Mouse (Mus musculus) heart, postnatal 0 days (tissue): ENCODE results near the gene Ehbp1l1. TPM values are rescaled to one million over a fixed set of nuclear protein-coding genes. Genes with fewer than 3 reads are reported as not detected.

Source experiments
- ATAC-seq: fragments of 200-750 bp; cut with Nextera tagmentation; 2 replicates; pipeline ENCODE4 v1.8.0; 2017; ENCODE audit warnings: low read depth, moderate number of reproducible peaks, moderate library complexity; ENCODE audit not compliant: insufficient read depth
- DNase-seq: peaks from one replicate; pipeline ENCODE4 v3.0.0-alpha.2; 2016; ENCODE audit warnings: low spot score
- H3K27ac ChIP-seq: fragments of 300-500 bp; sonication (generic); 2 replicates; pipeline ENCODE4 v1.5.1; 2014; ENCODE audit warnings: low read depth, mild to moderate bottlenecking
- H3K27me3 ChIP-seq: fragments of 300-500 bp; sonication (generic); 2 replicates; pipeline ENCODE4 v1.6.1; 2014; ENCODE audit warnings: low read length, mixed read lengths; ENCODE audit not compliant: control insufficient read depth, insufficient read depth
- H3K36me3 ChIP-seq: fragments of 300-500 bp; sonication (generic); replicated peaks from 2 replicates; pipeline ENCODE4 v1.6.1; 2014; ENCODE audit warnings: low read length, mixed read lengths; ENCODE audit not compliant: control insufficient read depth, insufficient read depth
- H3K4me1 ChIP-seq: fragments of 300-500 bp; sonication (generic); 2 replicates; pipeline ENCODE4 v1.6.1; 2014; ENCODE audit warnings: antibody characterized with exemption; ENCODE audit not compliant: control insufficient read depth, insufficient read depth
- H3K4me2 ChIP-seq: fragments of 300-500 bp; sonication (generic); 2 replicates; pipeline ENCODE4 v1.6.1; 2014; ENCODE audit warnings: low read depth, mild to moderate bottlenecking, low read length, moderate library complexity
- H3K4me3 ChIP-seq: fragments of 300-500 bp; sonication (generic); 2 replicates; pipeline ENCODE4 v1.5.1; 2014; ENCODE audit warnings: low read depth, low read length
- H3K9ac ChIP-seq: fragments of 300-500 bp; sonication (generic); replicated peaks from 2 replicates; pipeline ENCODE4 v1.6.1; 2014; ENCODE audit warnings: low read depth, low read length, mixed read lengths
- H3K9me3 ChIP-seq: fragments of 300-500 bp; sonication (generic); replicated peaks from 2 replicates; pipeline ENCODE4 v1.6.1; 2016; ENCODE audit warnings: low read length; ENCODE audit not compliant: control insufficient read depth
- CTCF ChIP-seq: IDR thresholded peaks from 2 replicates; pipeline ENCODE4 v1.5.1; 2016; ENCODE audit warnings: antibody characterized with exemption, control low read depth, low read depth
- EP300 ChIP-seq: IDR thresholded peaks from 2 replicates; pipeline ENCODE4 v1.6.1; 2016; ENCODE audit warnings: antibody characterized with exemption, low read depth
- WGBS: fragments of 180-500 bp; shearing (Covaris S2); extraction: QIAGEN DNeasy Blood & Tissue Kit; methylation state at CpG from one replicate; pipeline ENCODE4 v1.1.7; 2014; 5-methylcytosine and 5-hydroxymethylcytosine counted together
- polyA plus RNA-seq: library from polyadenylated mRNA; unstranded; fragments of >200 nt; fragmentation: Nextera tagmentation; extraction: Ambion mirVana; gene quantifications from 2 replicates; pipeline ENCODE4 v1.2.1, GENCODE M21; 2015
- total RNA-seq: library from RNA; depleted of rRNA; stranded (reverse); fragments of >200 nt; gene quantifications from 2 replicates; pipeline ENCODE4 v1.2.3, GENCODE M21; 2014; ENCODE audit warnings: low replicate concordance

The Ehbp1l1 gene
- total and polyA plus RNA-seq, 2 experiments from 2014 or later = 111 to 113 TPM

DNA sequence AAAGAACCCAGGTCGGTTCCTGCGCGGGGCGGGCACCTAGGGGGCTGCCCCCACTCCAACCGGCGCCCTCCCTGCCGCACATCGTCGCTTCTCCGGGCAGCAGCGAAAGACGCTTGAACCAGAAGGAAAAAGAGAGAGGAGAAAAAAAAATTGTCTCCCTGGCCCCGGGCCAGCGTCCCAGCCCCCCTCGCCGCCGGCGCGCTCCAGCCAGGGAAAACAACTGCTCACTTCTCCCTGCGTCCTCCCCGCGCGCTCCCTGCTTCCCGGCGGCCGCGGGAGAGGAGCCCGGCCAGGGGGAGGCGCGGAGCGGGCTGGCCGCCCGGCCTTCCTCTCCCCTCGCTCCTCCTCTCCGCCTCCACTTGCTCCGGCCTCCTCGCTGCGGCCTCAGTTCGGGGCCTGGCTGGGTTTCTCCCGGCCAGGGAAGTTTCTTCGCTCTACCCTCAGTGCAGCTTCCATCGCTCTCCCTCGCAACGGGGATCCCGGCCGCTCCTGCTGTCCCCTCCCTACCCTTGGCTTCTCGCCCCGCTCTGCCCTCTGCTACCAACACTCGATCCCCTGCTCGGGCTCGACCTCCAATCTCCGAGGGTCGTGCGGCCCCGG is 15.6 kb upstream of the Ehbp1l1 start:
- peak; percentile 83 for DNase-seq
- Histone ChIP-seq H3K4me2 (peak overlapping the region; percentile 99), H3K9me3 (no peaks in the 10 kb centered on the region), H3K27me3 (0 out of 2 replicates have a peak, but pooled peaks cover 10% of the 10 kb centered on the region), H3K4me3 (peak overlapping the region; percentile 78), H3K4me1 (peaks cover 13% of the 10 kb centered on the region), H3K9ac (peak overlapping the region; percentile 92), H3K36me3 (no peaks in the 10 kb centered on the region), H3K27ac (peak overlapping the region; percentile 89)
- WGBS = 1% methylated on average over 34 of the region's 55 CpGs
- ATAC-seq = peak; percentile 80
- TF ChIP-seq EP300 (peak; percentile 50; the same call in 1 of the 2 replicates), CTCF (no peak)

DNA sequence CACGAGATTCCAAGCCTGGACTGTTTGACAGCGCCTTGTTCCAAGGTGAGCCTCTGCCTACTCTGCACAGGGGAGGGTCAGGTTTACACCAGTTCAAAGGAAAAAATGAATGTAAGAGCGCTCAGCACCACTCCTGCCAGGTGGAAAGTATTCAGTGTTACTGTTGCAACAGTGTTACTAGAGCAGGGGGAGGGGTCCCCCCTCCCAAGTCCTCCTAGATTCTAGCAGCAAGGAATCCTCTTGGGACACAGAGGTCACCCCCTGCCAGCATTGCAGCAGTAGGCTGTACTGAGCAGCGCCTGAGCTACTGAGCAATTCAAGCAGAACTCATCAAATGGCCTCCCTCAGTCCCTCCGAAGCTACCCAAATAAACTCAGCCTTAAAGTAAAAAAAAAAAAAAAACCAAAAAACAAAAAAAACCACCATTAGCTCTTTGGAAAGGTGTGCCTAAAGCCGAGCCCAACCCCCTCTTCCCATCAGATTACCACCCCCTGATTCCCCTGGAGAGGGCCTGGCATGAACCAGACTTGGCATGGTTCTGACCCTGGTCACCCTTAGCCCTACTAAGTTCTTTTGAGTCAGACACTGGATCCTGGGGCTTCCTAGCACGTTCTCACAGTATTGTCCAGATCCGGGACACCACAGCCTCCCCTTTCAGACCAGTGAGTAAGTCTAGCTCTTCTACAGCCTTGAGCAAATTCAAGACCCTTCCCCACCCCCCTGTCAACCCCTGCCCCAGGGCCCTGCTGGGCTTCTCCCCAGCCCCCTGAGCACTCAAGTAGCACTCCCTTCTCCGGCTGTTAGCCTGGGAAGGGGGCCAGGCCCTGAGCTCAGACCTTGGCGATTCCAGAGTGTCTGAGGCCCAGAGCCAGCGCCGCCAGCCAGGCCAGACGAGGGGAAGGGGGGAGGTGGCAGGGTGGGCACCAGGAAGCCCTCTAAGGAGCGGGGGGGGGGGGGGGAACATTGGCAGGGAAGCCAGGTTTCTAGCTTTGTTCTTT is 14.5 kb upstream of the Ehbp1l1 start, which contains the start of gene Ltbp3:
TSS of gene Ltbp3 (plus strand) at position 585 of the 998 bp plus-strand sequence.
- peak within 1 kb of the TSS; percentile 78 for H3K4me3 ChIP-seq
- ATAC-seq (peak; percentile 50), DNase-seq (peak; percentile 81)
- TF ChIP-seq EP300 (no peak), CTCF (no peak)
- H3K4me2 ChIP-seq = peak within 1 kb of the TSS; percentile 99
- no peaks in the 10 kb centered on the region for H3K9me3 ChIP-seq
- no peaks in the 10 kb centered on the region for H3K36me3 ChIP-seq
- peaks cover 12% of the 10 kb centered on the region for H3K4me1 ChIP-seq
- H3K27me3 ChIP-seq = 0 out of 2 replicates have a peak, but pooled peaks cover 9% of the 10 kb centered on the region
- WGBS = 38% methylated on average over 11 of the region's 14 CpGs
- H3K27ac ChIP-seq = peak within 1 kb of the TSS; percentile 89
- H3K9ac ChIP-seq = peak within 1 kb of the TSS; percentile 92

DNA sequence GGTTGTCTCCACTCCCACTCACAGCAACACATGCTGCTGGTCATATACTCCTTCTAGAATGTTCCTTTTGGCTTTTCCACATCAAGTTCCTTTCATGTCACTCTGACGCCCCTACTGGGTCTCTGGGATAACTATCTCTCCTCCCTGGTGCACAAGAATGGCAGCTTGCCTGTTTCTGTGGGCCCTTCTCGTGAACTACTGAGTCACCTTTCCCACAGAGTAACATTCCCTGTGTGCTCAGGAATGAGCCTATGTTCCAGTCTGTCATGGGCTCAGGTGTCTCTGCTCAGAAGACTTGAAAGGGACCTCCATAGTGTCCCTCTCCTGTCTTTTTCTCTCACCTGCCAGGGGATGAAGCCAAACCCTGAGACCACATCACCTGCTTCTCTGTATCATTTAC is 13.3 kb upstream of the Ehbp1l1 start:
- 42% methylated on average over 2 of the region's 2 CpGs for WGBS
- no peak overlapping the region for H3K4me2 ChIP-seq
- no peak overlapping the region for H3K4me3 ChIP-seq
- no peaks in the 10 kb centered on the region for H3K9me3 ChIP-seq
- H3K4me1 ChIP-seq = peaks cover 8% of the 10 kb centered on the region; the same call in 1 of the 2 replicates
- no peak for DNase-seq
- no peaks in the 10 kb centered on the region for H3K27me3 ChIP-seq
- H3K27ac ChIP-seq = no peak overlapping the region
- no peaks in the 10 kb centered on the region for H3K36me3 ChIP-seq
- ATAC-seq = no peak
- H3K9ac ChIP-seq = no peak overlapping the region
- TF ChIP-seq EP300 (no peak), CTCF (no peak)

DNA sequence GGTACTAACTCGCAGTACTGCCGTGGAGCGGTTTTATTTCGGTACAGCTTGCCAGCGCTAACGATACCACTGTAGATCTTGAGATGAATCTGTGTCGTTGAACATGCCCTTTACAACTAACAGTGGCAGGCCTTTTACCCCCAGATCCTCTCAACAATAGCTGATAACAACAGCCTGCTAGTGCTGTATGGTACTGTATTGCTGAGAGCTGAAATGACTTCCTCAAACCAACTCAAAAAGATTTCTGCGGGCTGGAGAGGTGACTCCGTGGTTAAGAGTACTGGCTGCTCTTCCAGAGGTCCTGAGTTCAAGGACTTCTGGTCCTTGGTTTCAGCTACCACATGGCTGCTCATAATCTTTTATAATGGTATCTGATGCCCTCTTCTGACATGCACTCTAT is 8.2 kb upstream of the Ehbp1l1 start:
- 67% methylated on average over 9 of the region's 9 CpGs for WGBS
- no peaks in the 10 kb centered on the region for H3K27me3 ChIP-seq

DNA sequence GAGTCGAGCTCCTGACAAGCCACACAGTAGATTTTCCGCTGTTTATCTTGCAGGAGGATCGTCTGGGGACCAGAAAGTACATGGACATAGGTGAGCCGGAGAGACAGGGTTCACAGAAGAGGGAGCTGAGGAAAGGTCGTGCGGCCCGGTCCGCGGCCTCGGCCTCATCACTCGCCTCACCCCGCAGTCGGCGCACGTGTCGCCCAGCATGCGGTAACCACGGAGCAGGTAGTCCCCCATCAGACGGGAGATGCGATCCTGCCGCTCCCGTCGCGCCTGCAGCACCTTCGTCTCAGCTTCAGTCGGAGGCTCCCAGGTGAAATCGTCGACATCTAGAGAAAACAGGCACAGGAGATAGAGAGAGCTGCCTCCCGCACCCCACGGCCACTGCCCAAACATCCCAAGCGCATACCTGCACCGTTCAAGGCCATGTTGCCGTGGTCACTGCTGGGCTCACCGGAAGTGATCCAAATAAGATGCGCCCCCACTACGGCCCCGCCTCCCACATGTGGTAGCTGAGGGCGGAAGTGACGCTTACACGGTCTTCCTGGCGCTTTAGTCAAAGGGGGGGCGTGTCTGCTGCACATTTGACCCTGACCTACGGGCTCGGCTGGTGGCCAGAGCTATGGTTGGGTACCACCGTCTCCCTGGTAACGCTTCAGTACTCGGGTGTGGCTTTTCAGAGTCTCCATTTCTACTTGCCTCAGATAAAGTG is 5.3 kb upstream of the Ehbp1l1 start:
- peak overlapping the region; percentile 64 for H3K9ac ChIP-seq
- DNase-seq (peak; percentile 91), ATAC-seq (peak; percentile 85)
- no peak for TF ChIP-seq EP300
- TF ChIP-seq CTCF = no peak
- peak overlapping the region; percentile 96 for H3K4me2 ChIP-seq
- peak overlapping the region; percentile 74 for H3K4me3 ChIP-seq
- H3K27me3 ChIP-seq = no peaks in the 10 kb centered on the region
- H3K9me3 ChIP-seq = no peaks in the 10 kb centered on the region
- peaks cover 24% of the 10 kb centered on the region for H3K4me1 ChIP-seq
- 0 out of 2 replicates have a peak overlapping the region, but pooled peaks have one; percentile 18 for H3K27ac ChIP-seq
- WGBS = under 1% methylated on average over 47 of the region's 47 CpGs
- no peaks in the 10 kb centered on the region for H3K36me3 ChIP-seq

More for the DNA sequence above, 8.2 kb upstream of the Ehbp1l1 start:
- Histone ChIP-seq H3K36me3 (no peaks in the 10 kb centered on the region), H3K4me2 (no peak overlapping the region), H3K4me3 (no peak overlapping the region), H3K9me3 (no peaks in the 10 kb centered on the region), H3K4me1 (peaks cover 7% of the 10 kb centered on the region; the same call in 1 of the 2 replicates), H3K27ac (no peak overlapping the region), H3K9ac (no peak overlapping the region)
- DNase-seq (no peak), ATAC-seq (no peak)
- TF ChIP-seq EP300 = no peak
- no peak for TF ChIP-seq CTCF
